Mouse (Mus musculus) gastrocnemius, adult 18-20 months (tissue): ENCODE data around the gene Rpl26. TPM values are rescaled to one million over a fixed set of nuclear protein-coding genes. Genes with fewer than 3 reads are reported as not detected.
"Not testable (repeated sequence)": the region's sequence is repeated elsewhere in the genome, so short reads cannot be mapped to it uniquely, and the experiment has no call there.

Experiments
- DNase-seq: peaks from one replicate; pipeline ENCODE4 v3.0.0; 2021; ENCODE audit warnings: low spot score
- total RNA-seq, 2 experiments: library from RNA; stranded (reverse); gene quantifications; 2 replicates each; pipeline ENCODE4 v1.2.3; 2021

Rpl26 gene
- total RNA-seq, 2 experiments from 2014 or later: 639 to 682 TPM

GRCm38 (mm10) chr11:68911531-68912177 is 10.3 kb downstream of the Rpl26 start:
- DNase-seq: no peak

DNA sequence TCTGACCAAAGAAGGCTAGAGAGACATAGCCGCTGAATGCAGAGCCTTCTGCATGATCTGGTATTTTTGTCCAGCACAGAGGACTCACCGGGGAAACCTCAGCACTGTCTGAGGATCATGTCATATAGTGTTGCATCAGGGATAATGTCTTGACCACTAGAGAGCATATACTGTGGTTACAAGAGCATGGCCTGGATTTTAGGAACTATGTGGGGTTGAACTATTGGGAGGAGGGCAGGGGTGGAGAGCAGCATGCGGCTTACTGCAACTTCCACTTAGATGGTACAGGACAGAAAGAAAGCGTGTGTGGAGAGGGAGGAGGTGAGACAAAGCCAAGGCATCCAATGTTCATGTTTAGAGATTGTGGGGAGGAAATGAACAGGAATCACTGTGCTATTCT is 13.2 kb downstream of the Rpl26 start:
- no peak for DNase-seq

DNA sequence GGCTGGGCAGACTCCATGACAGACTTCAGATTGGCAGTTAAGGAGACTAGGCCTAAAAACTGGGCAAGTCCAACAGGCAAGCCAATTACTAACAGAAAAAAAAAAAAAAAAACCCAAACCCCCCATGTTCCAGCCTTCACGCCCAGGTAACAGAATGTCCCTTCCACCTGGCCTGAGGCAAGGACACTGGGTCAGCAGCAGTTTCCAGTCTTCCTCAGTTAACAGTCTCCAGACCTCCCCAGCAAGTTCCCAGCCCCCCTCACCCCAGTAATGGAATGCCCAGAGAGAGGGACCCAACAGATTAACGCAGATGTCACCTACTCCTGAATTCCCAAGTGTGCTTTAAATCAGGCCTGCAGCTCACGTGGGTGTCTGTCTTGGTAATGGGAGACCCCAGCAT is 21.8 kb downstream of the Rpl26 start:
- DNase-seq: no peak

- DNase-seq: no peak
These were observed 23.4 kb downstream of the Rpl26 start for GRCm38 (mm10) chr11:68924749-68925148.

DNA sequence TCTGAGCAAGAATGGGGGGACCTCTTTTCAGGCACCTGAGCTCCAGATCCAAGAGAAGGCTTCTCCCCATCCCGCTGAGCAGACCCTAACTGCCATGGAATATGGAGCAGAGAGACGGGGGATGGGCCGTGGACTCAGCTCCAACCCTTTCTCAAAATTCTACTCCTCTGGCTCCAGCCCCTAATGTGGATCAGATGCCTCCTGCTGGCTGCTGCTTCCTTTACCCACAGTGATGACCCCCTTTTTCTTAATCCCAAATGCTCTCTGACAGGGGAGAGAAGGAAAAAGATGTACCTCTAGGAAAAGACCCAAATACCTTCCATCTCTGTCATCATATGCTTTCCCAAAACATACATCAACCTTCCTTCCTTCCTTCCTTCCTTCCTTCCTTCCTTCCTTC is 25.6 kb downstream of the Rpl26 start, which contains the start of gene Odf4:
TSS of gene Odf4 (minus strand) at position 101 of the 400 bp plus-strand sequence.
- DNase-seq: no peak

DNA sequence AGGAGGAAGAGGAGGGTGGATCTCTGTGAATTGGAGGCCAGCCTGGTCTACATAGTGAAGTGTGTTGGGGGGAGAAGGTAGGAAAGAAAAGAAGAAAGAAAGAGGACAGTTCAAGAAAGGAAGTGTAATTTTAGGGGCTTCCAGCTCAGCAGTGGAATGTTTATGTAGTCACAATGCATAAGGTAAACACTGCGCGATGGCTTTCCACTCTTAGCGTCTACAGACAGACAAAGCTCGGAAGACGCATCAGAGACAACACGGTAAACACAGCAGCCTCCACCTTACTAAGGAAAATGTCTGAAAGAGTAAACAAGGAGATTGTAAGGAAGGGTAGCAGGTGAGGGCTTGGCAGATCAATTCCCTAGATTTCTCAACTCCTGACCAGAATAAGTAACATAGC is 28.6 kb downstream of the Rpl26 start:
- DNase-seq: no peak

- DNase-seq: no peak
These were observed 32.6 kb downstream of the Rpl26 start for GRCm38 (mm10) chr11:68933885-68934507.

- DNase-seq: not testable (repeated sequence)
These were observed 35.6 kb downstream of the Rpl26 start for GRCm38 (mm10) chr11:68936951-68937350.

GRCm38 (mm10) chr11:68939451-68940304 is 38.3 kb downstream of the Rpl26 start:
- DNase-seq: peak; percentile 93

GRCm38 (mm10) chr11:68940516-68940915 is 39.1 kb downstream of the Rpl26 start:
- DNase-seq: no peak

DNA sequence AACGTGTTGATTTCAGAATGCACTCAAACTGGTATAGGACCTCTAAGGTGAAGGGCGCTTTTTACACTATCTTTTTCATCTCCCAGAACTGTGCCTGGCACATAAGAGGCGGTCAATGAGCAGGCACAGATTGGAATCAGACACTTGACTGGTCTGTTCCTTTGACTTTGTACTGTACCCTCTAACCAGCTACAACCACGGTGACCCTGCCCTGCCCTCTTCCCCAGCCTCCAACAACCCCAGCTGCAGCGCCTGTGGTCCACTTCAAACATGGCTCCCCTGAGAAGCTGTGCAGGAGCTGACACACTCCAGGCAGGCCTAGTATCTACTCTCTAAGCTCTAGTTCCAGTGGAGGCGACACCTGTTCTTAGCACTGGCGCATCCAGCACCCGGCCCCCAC is 41.3 kb downstream of the Rpl26 start:
- DNase-seq: no peak

DNA sequence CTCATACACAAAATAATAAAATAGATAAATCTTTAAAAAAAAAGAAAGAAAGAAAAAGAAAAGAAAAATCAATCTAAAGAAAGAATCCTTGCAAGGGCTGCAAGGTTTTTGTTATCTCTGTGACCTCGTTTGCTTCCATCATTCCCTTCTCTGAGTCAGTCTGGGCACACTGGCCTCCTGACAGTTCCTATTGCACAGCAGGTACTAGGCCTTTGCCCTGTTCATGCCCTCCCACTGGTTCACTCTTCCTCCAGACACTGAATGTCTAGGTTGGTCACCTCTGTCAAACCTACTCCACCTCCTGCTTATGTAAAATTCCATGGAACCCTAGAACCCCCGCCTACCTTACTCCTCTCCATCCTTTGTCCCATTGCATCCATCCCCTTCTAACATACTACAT is 43.9 kb downstream of the Rpl26 start:
- no peak for DNase-seq

DNA sequence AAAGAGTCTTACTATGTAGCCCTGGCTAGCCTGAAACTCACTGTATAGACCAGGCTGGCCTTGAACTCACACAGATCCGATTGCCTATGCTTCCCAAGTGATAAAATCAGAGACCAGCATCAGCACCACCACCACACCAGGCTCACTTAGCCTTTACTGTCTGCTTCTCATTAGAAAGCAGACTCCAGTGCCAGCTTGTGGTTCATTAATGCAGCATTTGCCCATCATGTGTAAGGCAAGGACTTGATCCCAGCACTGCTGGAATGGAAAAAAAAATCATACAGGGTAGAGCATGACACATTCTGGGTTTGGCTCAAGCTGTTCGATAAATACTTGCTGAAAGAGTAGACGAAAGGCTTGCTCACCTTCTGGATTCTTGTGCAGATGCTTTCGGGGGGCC is 44.6 kb downstream of the Rpl26 start:
- DNase-seq: no peak

DNA sequence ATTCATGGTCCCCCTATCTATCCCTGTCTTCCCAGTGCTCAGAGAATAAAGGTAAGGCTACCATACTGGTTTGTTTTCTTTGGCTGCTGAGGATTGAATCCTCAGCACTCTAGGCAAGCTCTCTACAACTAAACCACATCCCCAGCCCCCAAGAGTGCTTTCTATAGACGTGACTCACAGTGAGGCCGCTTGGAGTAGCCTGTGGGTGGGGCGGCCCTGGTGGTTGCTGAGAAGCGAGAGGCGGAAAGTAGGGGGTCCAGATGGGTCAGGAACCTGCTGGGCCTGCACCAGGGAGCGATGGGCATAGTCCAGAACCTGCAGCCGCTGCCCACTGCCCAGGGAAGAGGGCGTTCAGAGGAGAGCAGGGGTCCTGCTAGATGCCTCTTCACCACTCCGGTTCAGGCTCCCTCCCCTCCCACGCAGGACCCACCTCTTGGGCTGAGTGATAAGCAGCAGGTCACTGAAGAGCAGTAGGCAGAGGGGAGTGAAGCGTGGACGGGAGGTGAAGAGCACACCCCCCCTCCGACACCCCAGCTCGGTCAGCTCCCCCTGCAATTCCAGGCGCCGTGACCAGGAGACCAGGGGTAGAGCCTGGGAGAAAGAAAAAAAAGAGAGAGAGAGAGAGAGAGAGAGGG is 45.5 kb downstream of the Rpl26 start:
- no peak for DNase-seq

DNA sequence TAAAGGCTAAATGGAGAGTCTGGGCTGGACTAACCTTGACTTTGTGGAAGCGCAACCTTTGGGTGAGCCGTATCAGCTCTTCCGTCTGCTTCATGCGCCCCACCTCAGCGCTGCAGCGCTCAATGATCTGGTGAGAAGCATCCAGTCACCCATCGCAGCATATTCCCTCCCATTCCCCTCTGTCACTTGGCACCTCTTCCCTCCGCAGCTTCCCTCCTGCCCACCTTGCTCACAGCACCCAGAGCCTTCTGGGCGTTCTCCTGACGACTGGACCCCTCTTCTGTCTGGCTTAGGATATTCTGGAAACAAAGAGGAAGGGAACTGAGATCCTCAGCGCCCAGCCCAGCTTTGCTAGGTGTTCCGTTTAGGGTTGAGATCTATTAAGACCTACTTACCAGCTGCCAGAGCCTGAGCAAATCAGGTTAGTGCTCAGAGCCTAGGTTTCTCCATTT is 46.2 kb downstream of the Rpl26 start:
- no peak for DNase-seq

DNA sequence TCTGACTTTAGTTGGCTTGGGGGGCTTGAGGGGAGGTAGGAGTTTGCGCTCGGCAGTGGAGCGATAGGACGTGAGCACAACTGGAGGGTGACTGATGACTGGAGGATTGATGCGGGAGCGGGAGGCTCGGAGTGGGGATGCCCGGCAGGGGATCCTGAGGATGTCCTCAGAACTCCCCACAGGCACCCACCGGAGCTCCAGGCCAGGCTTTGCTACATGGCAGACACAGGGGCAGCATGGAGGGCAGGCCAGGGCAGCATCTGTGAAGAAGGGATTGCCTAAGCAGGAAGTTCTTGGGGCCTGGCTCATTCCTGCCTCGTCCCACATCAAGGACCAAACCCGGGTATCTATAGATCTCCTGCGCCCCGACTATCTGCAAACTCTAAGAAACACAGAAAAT is 52.5 kb downstream of the Rpl26 start:
- DNase-seq: no peak

- no peak for DNase-seq
These were observed 53.0 kb downstream of the Rpl26 start for GRCm38 (mm10) chr11:68954408-68954807.

DNA sequence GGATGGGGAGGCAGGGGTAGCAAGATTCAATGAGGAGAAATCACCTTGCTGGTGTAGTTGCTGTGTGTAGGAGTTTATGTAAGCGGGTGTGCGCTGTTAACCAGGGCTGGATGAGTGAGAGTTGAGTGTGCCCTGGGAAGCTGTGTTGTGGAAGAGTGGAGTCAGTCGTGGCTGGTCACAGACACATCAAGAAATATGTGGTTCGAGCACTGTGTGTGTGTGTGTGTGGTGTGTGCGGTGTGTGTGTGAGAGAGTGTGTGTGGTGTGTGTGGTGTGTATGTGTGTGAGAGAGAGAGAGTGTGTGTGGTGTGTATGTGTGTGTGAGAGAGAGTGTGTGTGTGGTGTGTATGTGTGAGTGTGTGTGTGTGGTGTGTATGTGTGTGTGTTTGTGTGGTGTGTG is 54.1 kb downstream of the Rpl26 start:
- no peak for DNase-seq

GRCm38 (mm10) chr11:68956107-68956506 is 54.7 kb downstream of the Rpl26 start:
- no peak for DNase-seq
